Mouse (Mus musculus) heart, postnatal 0 days (tissue): ENCODE results near the gene Rhot2. TPM values are rescaled to one million over a fixed set of nuclear protein-coding genes. Genes with fewer than 3 reads are reported as not detected.

ENCODE experiments used
- ATAC-seq: fragments of 200-750 bp; cut with Nextera tagmentation; 2 replicates; pipeline ENCODE4 v1.8.0; 2017; ENCODE audit warnings: low read depth, moderate number of reproducible peaks, moderate library complexity; ENCODE audit not compliant: insufficient read depth
- DNase-seq: peaks from one replicate; pipeline ENCODE4 v3.0.0-alpha.2; 2016; ENCODE audit warnings: low spot score
- H3K27ac ChIP-seq: fragments of 300-500 bp; sonication (generic); 2 replicates; pipeline ENCODE4 v1.5.1; 2014; ENCODE audit warnings: low read depth, mild to moderate bottlenecking
- H3K27me3 ChIP-seq: fragments of 300-500 bp; sonication (generic); 2 replicates; pipeline ENCODE4 v1.6.1; 2014; ENCODE audit warnings: low read length, mixed read lengths; ENCODE audit not compliant: control insufficient read depth, insufficient read depth
- H3K36me3 ChIP-seq: fragments of 300-500 bp; sonication (generic); replicated peaks from 2 replicates; pipeline ENCODE4 v1.6.1; 2014; ENCODE audit warnings: low read length, mixed read lengths; ENCODE audit not compliant: control insufficient read depth, insufficient read depth
- H3K4me1 ChIP-seq: fragments of 300-500 bp; sonication (generic); 2 replicates; pipeline ENCODE4 v1.6.1; 2014; ENCODE audit warnings: antibody characterized with exemption; ENCODE audit not compliant: control insufficient read depth, insufficient read depth
- H3K4me2 ChIP-seq: fragments of 300-500 bp; sonication (generic); 2 replicates; pipeline ENCODE4 v1.6.1; 2014; ENCODE audit warnings: low read depth, mild to moderate bottlenecking, low read length, moderate library complexity
- H3K4me3 ChIP-seq: fragments of 300-500 bp; sonication (generic); 2 replicates; pipeline ENCODE4 v1.5.1; 2014; ENCODE audit warnings: low read depth, low read length
- H3K9ac ChIP-seq: fragments of 300-500 bp; sonication (generic); replicated peaks from 2 replicates; pipeline ENCODE4 v1.6.1; 2014; ENCODE audit warnings: low read depth, low read length, mixed read lengths
- H3K9me3 ChIP-seq: fragments of 300-500 bp; sonication (generic); replicated peaks from 2 replicates; pipeline ENCODE4 v1.6.1; 2016; ENCODE audit warnings: low read length; ENCODE audit not compliant: control insufficient read depth
- CTCF ChIP-seq: IDR thresholded peaks from 2 replicates; pipeline ENCODE4 v1.5.1; 2016; ENCODE audit warnings: antibody characterized with exemption, control low read depth, low read depth
- EP300 ChIP-seq: IDR thresholded peaks from 2 replicates; pipeline ENCODE4 v1.6.1; 2016; ENCODE audit warnings: antibody characterized with exemption, low read depth
- WGBS: fragments of 180-500 bp; shearing (Covaris S2); extraction: QIAGEN DNeasy Blood & Tissue Kit; methylation state at CpG from one replicate; pipeline ENCODE4 v1.1.7; 2014; 5-methylcytosine and 5-hydroxymethylcytosine counted together
- polyA plus RNA-seq: library from polyadenylated mRNA; unstranded; fragments of >200 nt; fragmentation: Nextera tagmentation; extraction: Ambion mirVana; gene quantifications from 2 replicates; pipeline ENCODE4 v1.2.1, GENCODE M21; 2015
- total RNA-seq: library from RNA; depleted of rRNA; stranded (reverse); fragments of >200 nt; gene quantifications from 2 replicates; pipeline ENCODE4 v1.2.3, GENCODE M21; 2014; ENCODE audit warnings: low replicate concordance

Rhot2 gene
- total and polyA plus RNA-seq, 2 experiments from 2014 or later: 27.5 to 88.2 TPM

DNA sequence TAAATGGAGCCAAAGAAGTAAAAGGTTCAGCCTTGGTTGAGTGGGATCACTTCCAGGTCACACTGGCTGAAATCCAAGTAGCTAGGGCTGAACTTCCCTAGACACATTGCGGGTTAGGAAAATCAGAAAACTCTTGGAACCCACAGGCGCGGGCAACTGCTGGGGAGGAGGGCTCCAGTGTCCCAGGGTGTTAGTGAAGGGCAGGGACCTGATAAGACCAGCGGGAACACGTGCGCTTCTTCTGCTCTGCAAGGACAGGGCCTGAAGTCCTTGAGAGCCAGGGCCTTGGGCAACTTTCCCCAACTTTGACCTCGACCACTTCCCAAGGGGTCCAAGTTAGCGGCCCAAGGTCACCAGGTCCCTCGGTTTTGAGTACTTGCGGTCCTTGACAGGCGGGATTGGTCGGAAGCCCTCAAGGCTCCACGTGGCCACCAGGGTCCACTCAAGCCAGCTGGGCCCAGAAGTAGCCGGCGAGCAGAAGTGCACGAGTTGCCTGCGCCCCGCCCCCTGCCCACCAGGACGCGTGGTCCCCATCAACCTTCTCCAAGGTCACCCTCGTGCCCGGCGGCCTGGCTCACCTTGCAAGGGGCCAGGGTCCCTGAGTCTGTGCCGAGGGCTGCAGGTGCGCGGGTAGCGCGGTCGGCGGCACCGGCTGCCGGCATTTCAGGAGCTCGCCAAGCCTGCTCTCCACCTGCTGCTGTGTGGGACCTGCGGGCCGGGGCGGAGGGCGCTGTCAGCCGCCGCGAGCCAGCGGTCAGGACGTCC is 23.4 kb upstream of the Rhot2 start:
- H3K4me2 ChIP-seq: peak overlapping the region; percentile 94
- TF ChIP-seq EP300 (peak; percentile 33; the same call in 1 of the 2 replicates), CTCF (no peak)
- peaks cover 16% of the 10 kb centered on the region for H3K36me3 ChIP-seq
- H3K27me3 ChIP-seq: no peaks in the 10 kb centered on the region
- DNase-seq (peak; percentile 60), ATAC-seq (peak; percentile 79)
- H3K9ac ChIP-seq: peak overlapping the region; percentile 93
- no peaks in the 10 kb centered on the region for H3K9me3 ChIP-seq
- WGBS: under 1% methylated on average over 42 of the region's 42 CpGs
- peak overlapping the region; percentile 86 for H3K4me3 ChIP-seq
- H3K4me1 ChIP-seq: peaks cover 12% of the 10 kb centered on the region
- H3K27ac ChIP-seq: peak overlapping the region; percentile 99

DNA sequence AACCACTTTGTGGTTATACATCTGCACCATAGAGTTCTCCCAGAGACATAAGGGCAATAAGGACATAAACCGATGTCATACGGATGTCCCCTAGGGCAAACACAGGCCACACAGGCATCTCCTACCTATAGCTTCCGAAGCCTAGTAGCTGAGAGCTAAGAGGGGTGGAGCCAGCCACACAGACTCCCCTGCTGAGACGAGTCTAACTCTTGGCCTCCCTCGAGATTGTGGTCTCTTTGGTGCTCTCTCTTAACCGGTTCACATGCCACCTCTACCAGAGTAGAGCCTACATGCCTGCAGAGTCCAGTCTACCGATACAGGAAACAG is 22.8 kb upstream of the Rhot2 start:
- H3K4me2 ChIP-seq: peak overlapping the region; percentile 94
- peaks cover 17% of the 10 kb centered on the region for H3K36me3 ChIP-seq
- H3K4me3 ChIP-seq: peak overlapping the region; percentile 86
- H3K9ac ChIP-seq: peak overlapping the region; percentile 93
- H3K9me3 ChIP-seq: no peaks in the 10 kb centered on the region
- WGBS: 5% methylated on average over 7 of the region's 7 CpGs
- H3K27me3 ChIP-seq: no peaks in the 10 kb centered on the region
- H3K4me1 ChIP-seq: peaks cover 12% of the 10 kb centered on the region
- TF ChIP-seq EP300 (no peak), CTCF (no peak)
- peak overlapping the region; percentile 99 for H3K27ac ChIP-seq
- no peak for DNase-seq
- peak; percentile 10; the same call in 1 of the 2 replicates for ATAC-seq

DNA sequence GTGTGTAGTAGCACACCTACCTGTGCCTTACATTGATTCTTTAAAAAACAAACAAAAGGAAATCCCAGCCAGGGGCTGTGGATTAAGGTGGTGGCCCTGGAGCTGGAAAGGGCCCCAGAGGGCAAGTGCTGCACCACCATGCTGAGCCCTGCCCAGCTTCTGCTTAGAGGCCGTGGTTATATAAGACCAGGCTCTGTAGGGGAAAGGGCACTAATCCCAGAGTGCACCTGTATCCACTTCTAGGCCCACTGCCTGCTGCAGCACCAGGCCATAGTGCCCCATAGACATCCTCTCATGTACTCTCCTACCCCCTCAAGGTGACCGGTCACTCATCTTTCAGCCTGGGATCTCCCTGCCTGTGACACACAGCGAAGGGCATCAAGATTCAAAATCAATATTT is 21.5 kb upstream of the Rhot2 start:
- Histone ChIP-seq H3K36me3 (peaks cover 17% of the 10 kb centered on the region), H3K4me1 (peaks cover 16% of the 10 kb centered on the region), H3K9ac (0 out of 2 replicates have a peak overlapping the region, but pooled peaks have one; percentile 17), H3K4me3 (no peak overlapping the region), H3K27ac (0 out of 2 replicates have a peak overlapping the region, but pooled peaks have one; percentile 35), H3K27me3 (no peaks in the 10 kb centered on the region), H3K9me3 (no peaks in the 10 kb centered on the region), H3K4me2 (peak overlapping the region; percentile 94)
- 88% methylated on average over 3 of the region's 3 CpGs for WGBS
- DNase-seq (no peak), ATAC-seq (no peak)
- no peak for TF ChIP-seq CTCF
- TF ChIP-seq EP300: no peak

DNA sequence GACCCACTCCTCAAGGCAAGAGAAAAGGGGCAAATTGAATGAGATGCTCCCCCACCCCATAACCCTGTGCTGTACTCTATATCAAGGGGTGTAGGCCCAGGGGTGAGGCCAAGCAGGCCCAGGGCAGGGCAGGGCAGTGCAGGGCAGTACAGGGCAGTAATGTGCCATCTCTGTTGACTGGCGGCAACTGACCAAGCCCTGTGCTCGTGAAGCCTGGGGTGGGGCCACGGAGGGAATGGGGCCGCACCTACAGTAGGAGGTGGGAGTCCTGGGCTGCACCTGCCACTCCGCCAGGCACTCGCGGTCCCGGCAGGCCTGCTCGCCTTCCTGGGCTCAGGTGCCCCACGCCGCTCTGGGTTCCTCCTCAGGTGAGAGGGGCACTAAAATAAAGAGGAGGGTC is 20.6 kb upstream of the Rhot2 start:
- Histone ChIP-seq H3K27me3 (no peaks in the 10 kb centered on the region), H3K4me1 (peaks cover 21% of the 10 kb centered on the region)
- WGBS: 83% methylated on average over 11 of the region's 11 CpGs

DNA sequence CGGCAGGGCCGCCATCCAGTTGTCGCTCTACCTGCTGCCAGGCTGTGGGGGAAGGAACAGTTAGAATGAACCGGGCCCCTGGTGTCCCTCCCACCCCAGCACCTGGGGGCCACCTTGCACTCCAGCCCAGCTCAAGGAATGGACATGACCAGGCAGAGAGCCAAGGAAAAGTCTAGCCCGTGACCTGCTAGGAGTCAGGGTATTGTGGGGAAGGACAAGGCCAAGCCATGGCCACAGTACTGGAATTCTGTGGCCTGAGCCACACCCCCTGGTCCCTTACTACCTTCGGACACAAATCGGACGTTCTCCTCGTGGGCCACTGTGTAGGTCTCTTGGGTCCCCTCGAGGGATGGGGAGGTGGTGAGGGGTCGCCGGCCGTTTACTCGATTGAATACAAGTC is 19.7 kb upstream of the Rhot2 start:
- H3K4me2 ChIP-seq: no peak overlapping the region
- no peaks in the 10 kb centered on the region for H3K9me3 ChIP-seq
- no peak overlapping the region for H3K4me3 ChIP-seq
- peaks cover 21% of the 10 kb centered on the region for H3K4me1 ChIP-seq
- H3K9ac ChIP-seq: no peak overlapping the region
- H3K27me3 ChIP-seq: no peaks in the 10 kb centered on the region
- H3K36me3 ChIP-seq: peaks cover 17% of the 10 kb centered on the region
- WGBS: 76% methylated on average over 14 of the region's 14 CpGs
- TF ChIP-seq CTCF: no peak
- TF ChIP-seq EP300: no peak
- DNase-seq (no peak), ATAC-seq (no peak)
- H3K27ac ChIP-seq: no peak overlapping the region

More for the DNA sequence above, 20.6 kb upstream of the Rhot2 start:
- Histone ChIP-seq H3K4me3 (no peak overlapping the region), H3K27ac (no peak overlapping the region), H3K4me2 (no peak overlapping the region), H3K9me3 (no peaks in the 10 kb centered on the region), H3K36me3 (peaks cover 17% of the 10 kb centered on the region), H3K9ac (no peak overlapping the region)
- TF ChIP-seq CTCF: no peak
- TF ChIP-seq EP300: no peak
- ATAC-seq (no peak), DNase-seq (no peak)

DNA sequence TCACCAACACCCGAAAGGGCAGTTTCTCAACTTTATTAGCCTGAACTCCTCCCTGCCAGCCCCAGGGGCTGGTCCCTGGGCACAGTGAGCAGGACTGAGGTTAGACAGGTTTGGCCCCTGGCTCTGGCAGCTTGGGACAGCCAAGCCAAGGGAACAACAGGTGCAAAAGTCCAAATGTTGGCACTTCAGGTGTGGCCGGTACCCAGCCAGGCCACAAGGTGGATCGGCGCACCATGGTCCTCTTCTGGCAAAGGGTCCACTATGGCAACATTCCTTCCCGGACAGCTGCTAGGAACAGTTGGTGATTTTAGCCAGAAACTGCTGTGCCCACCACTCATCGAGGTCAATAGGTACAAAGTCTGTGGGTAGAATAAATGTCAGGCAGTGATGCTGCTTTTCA is 19.0 kb upstream of the Rhot2 start:
- TF ChIP-seq EP300 (no peak), CTCF (no peak)
- no peak for ATAC-seq
- Histone ChIP-seq H3K27ac (no peak overlapping the region), H3K4me2 (no peak overlapping the region), H3K9me3 (no peaks in the 10 kb centered on the region), H3K9ac (no peak overlapping the region), H3K4me1 (peaks cover 21% of the 10 kb centered on the region), H3K4me3 (no peak overlapping the region), H3K36me3 (peaks cover 17% of the 10 kb centered on the region), H3K27me3 (no peaks in the 10 kb centered on the region)
- 88% methylated on average over 6 of the region's 6 CpGs for WGBS
- no peak for DNase-seq
